Mouse (Mus musculus): ENCODE data around the gene Ifitm5. TPM values are rescaled to one million over a fixed set of nuclear protein-coding genes. Genes with fewer than 3 reads are reported as not detected.
A peak's percentile ranks its signal among the peaks of the same experiment; 100 is the strongest.

The Ifitm5 gene
- polyA plus RNA-seq, 1 experiment from 2014 or later, result 179 TPM

DNA sequence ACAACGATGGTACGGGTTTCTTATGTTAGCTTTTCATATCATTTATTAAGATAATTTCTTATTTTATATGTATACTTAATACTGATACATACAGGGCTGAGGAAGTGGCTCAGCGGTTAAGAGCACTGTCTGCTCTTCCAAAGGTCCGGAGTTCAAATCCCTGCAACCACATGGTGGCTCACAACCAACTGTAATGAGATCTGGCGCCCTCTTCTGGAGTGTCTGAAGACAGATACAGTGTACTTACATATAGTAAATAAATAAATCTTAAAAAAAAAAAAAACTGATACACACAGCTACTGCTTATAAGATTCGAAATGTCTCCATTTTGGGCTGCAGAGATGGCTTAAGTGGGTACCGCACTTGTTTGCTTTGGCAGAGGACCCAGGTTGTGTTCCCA, 42.4 kb downstream of the Ifitm5 start:
- H3K4me2 ChIP-seq (ENCODE audit: low read depth, low read length), result no peak overlapping the region
- H3K27me3 ChIP-seq (replicated peaks; ENCODE audit: control insufficient read depth, insufficient read depth, low read length), result no peaks in the 10 kb centered on the region
- ATAC-seq (ENCODE audit: low read depth) (no peak), DNase-seq (ENCODE audit: low spot score) (no peak)
- H3K4me3 ChIP-seq (ENCODE audit: low read depth, low read length), result no peak overlapping the region
- H3K9ac ChIP-seq (ENCODE audit: low read depth, low read length), result no peak overlapping the region
- no peaks in the 10 kb centered on the region for H3K36me3 ChIP-seq (ENCODE audit: control insufficient read depth, insufficient read depth, low read length)
- H3K4me1 ChIP-seq (ENCODE audit: control insufficient read depth, insufficient read depth, low read length), result no peaks in the 10 kb centered on the region
- no peak overlapping the region for H3K27ac ChIP-seq (replicated peaks; ENCODE audit: low read depth, low read length)
- H3K9me3 ChIP-seq (ENCODE audit: control insufficient read depth, low read length), result no peaks in the 10 kb centered on the region
- 79% methylated on average over 7 of the region's 7 CpGs for WGBS

DNA sequence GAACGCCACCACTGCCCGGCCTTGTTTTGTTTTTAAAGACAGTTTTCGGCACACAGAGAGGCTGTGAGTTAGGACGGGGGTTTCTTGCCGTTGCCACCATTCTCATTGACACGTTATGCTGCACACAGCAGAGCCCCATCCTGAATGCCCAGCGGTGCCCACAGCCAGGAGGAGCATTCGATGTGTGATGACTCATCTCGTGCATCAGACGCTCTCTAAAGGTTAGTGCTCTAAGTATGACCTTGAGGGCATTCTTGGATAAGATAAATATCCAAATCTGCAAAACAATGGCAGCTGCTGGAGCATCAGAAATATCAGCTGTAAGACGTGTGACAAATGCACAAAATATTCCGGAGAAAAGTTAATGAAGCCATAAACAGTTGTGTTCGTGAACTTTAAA, 43.0 kb downstream of the Ifitm5 start:
- WGBS, result 79% methylated on average over 13 of the region's 13 CpGs
- H3K27me3 ChIP-seq (replicated peaks; ENCODE audit: control insufficient read depth, insufficient read depth, low read length), result no peaks in the 10 kb centered on the region

DNA sequence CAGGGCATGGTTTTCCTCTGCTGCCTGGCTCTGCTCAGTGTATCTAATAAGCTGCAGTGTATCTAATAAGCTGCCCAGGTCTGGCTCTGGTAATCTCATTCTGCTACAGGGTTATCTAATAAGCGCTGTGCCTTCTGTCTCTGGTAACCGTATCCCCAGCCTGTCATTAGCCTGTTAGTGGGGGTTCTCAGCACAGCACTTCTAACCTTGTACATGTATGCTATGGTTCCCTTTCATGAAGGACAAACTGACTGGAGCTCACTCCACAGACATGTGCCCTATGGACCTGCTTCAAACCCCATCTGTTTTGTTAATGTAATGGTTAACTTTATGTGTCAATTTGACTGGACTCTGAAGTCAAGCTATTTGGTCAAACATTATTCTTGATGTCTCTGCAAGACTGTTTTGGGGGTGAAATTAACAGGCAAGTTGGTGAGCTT, 44.4 kb downstream of the Ifitm5 start:
- Histone ChIP-seq H3K9ac (ENCODE audit: low read depth, low read length) (no peak overlapping the region), H3K9me3 (ENCODE audit: control insufficient read depth, low read length) (no peaks in the 10 kb centered on the region), H3K27ac (replicated peaks; ENCODE audit: low read depth, low read length) (no peak overlapping the region), H3K27me3 (replicated peaks; ENCODE audit: control insufficient read depth, insufficient read depth, low read length) (no peaks in the 10 kb centered on the region), H3K4me2 (ENCODE audit: low read depth, low read length) (no peak overlapping the region), H3K4me1 (ENCODE audit: control insufficient read depth, insufficient read depth, low read length) (no peaks in the 10 kb centered on the region), H3K4me3 (ENCODE audit: low read depth, low read length) (no peak overlapping the region), H3K36me3 (ENCODE audit: control insufficient read depth, insufficient read depth, low read length) (no peaks in the 10 kb centered on the region)
- no peak for ATAC-seq (ENCODE audit: low read depth)
- DNase-seq (ENCODE audit: low spot score), result no peak
- WGBS, result 73% methylated on average over 2 of the region's 2 CpGs

More for the DNA sequence above, 43.0 kb downstream of the Ifitm5 start:
- H3K4me3 ChIP-seq (ENCODE audit: low read depth, low read length), result no peak overlapping the region
- H3K27ac ChIP-seq (replicated peaks; ENCODE audit: low read depth, low read length), result no peak overlapping the region
- DNase-seq (ENCODE audit: low spot score) (no peak), ATAC-seq (ENCODE audit: low read depth) (no peak)
- H3K9me3 ChIP-seq (ENCODE audit: control insufficient read depth, low read length), result no peaks in the 10 kb centered on the region
- H3K36me3 ChIP-seq (ENCODE audit: control insufficient read depth, insufficient read depth, low read length), result no peaks in the 10 kb centered on the region
- no peak overlapping the region for H3K4me2 ChIP-seq (ENCODE audit: low read depth, low read length)
- no peak overlapping the region for H3K9ac ChIP-seq (ENCODE audit: low read depth, low read length)
- H3K4me1 ChIP-seq (ENCODE audit: control insufficient read depth, insufficient read depth, low read length), result no peaks in the 10 kb centered on the region

DNA sequence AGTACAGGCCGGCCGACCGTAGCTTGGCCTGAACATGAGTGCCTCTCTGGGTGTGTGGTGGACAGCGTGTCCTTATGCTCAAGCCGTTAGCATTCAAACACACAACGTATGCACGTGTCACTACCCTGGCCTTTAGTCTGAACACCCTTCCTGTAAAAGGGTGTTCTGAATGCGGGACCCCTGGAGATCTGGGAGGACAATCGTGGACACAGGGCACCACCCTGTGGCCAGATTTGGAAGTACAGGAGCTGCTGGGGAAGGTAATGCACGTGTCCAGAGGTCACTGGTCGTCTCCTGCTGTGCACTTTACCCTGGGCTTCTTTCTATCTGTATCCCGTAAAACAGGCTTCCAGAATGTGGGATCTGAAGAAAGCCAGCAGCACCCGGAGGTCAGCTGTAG, 46.9 kb downstream of the Ifitm5 start:
- WGBS, result 19% methylated on average over 13 of the region's 13 CpGs
- Histone ChIP-seq H3K36me3 (ENCODE audit: control insufficient read depth, insufficient read depth, low read length) (peaks cover 13% of the 10 kb centered on the region), H3K4me1 (ENCODE audit: control insufficient read depth, insufficient read depth, low read length) (no peaks in the 10 kb centered on the region), H3K9ac (ENCODE audit: low read depth, low read length) (no peak overlapping the region; the same call in 1 of the 2 replicates), H3K27ac (replicated peaks; ENCODE audit: low read depth, low read length) (no peak overlapping the region), H3K4me2 (ENCODE audit: low read depth, low read length) (no peak overlapping the region), H3K4me3 (ENCODE audit: low read depth, low read length) (no peak overlapping the region), H3K9me3 (ENCODE audit: control insufficient read depth, low read length) (no peaks in the 10 kb centered on the region), H3K27me3 (replicated peaks; ENCODE audit: control insufficient read depth, insufficient read depth, low read length) (no peaks in the 10 kb centered on the region)
- ATAC-seq (ENCODE audit: low read depth) (peak; percentile 31), DNase-seq (ENCODE audit: low spot score) (peak; percentile 60)

DNA sequence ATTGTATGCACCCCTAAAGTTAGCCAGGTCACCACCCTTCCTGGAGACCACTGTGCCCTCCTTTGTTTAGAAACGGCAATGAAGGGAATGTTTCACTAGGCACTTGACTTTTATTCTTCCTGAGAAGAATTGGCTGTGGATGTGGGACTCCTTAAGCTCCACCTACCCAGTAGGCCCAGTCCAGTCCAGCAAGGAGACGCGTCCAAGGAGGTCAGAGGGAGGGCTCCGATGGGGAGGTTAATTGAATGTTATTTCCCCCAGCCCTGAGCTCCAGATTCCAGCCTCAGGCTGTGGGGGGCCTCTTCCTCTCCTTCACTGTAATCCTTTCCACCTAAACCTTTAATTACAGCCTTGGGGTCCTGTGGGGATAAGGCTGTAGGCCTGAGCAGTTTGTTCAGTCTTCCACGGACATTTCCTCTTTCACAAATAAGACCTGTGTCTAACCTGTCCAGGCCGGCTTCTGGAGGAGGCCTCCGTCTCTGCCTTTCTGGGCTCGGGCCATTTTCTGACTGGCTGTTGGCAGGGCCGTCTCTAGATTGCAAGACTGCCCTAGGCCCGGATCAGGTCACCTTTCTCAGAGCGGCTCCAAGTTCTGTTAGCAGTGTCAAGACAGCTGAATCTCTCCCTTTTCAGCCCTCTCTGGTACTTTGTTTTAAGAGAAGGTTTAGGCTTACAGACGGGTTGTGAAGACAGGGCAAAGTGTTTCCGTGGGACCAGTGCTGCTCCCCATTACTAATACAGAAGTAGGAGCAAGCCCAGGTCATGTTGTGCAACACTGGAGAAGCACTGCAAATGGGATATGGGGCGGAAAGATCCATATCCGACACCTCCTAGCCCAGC, 47.8 kb downstream of the Ifitm5 start:
- no peaks in the 10 kb centered on the region for H3K9me3 ChIP-seq (ENCODE audit: control insufficient read depth, low read length)
- H3K4me3 ChIP-seq (ENCODE audit: low read depth, low read length), result no peak overlapping the region
- no peak overlapping the region for H3K4me2 ChIP-seq (ENCODE audit: low read depth, low read length)
- no peaks in the 10 kb centered on the region for H3K27me3 ChIP-seq (replicated peaks; ENCODE audit: control insufficient read depth, insufficient read depth, low read length)
- 55% methylated on average over 15 of the region's 15 CpGs for WGBS
- H3K27ac ChIP-seq (replicated peaks; ENCODE audit: low read depth, low read length), result no peak overlapping the region
- H3K36me3 ChIP-seq (ENCODE audit: control insufficient read depth, insufficient read depth, low read length), result peaks cover 22% of the 10 kb centered on the region
- ATAC-seq (ENCODE audit: low read depth), result peak; percentile 59; the same call in 1 of the 2 replicates
- no peaks in the 10 kb centered on the region for H3K4me1 ChIP-seq (ENCODE audit: control insufficient read depth, insufficient read depth, low read length)
- peak overlapping the region; percentile 48 for H3K9ac ChIP-seq (ENCODE audit: low read depth, low read length)
- DNase-seq (ENCODE audit: low spot score), result peak; percentile 30

DNA sequence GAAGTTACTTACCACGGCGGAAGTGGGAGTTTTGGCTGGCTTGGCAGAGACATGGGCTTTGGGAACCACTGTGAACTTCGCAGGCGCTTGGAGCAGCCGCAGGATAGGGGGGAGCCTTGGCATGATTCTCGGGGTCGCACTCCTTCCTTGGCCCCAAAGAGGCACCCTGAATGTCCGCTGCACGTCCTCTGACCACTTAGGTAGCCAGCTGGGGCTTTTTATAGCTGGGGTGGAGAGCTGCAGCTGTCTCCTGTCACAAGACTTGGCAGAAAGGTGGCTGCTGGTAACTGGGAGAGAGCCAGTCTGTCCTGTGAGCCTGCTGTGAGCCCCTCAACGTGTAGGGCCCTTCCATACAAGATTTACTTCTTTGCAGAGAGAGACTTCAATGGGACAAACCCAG, 49.9 kb downstream of the Ifitm5 start, which contains the start of gene Cox8b:
Gene Cox8b, minus strand, starts transcription at position 227 of the 400 bp plus-strand sequence.
- DNase-seq (ENCODE audit: low spot score) (no peak), ATAC-seq (ENCODE audit: low read depth) (no peak)
- Histone ChIP-seq H3K9me3 (ENCODE audit: control insufficient read depth, low read length) (no peaks in the 10 kb centered on the region), H3K27me3 (replicated peaks; ENCODE audit: control insufficient read depth, insufficient read depth, low read length) (no peaks in the 10 kb centered on the region), H3K27ac (replicated peaks; ENCODE audit: low read depth, low read length) (no peak within 1 kb of the TSS), H3K36me3 (ENCODE audit: control insufficient read depth, insufficient read depth, low read length) (peaks cover 39% of the 10 kb centered on the region), H3K4me2 (ENCODE audit: low read depth, low read length) (no peak within 1 kb of the TSS), H3K4me1 (ENCODE audit: control insufficient read depth, insufficient read depth, low read length) (no peaks in the 10 kb centered on the region), H3K4me3 (ENCODE audit: low read depth, low read length) (no peak within 1 kb of the TSS), H3K9ac (ENCODE audit: low read depth, low read length) (no peak within 1 kb of the TSS)
- 78% methylated on average over 10 of the region's 10 CpGs for WGBS

DNA sequence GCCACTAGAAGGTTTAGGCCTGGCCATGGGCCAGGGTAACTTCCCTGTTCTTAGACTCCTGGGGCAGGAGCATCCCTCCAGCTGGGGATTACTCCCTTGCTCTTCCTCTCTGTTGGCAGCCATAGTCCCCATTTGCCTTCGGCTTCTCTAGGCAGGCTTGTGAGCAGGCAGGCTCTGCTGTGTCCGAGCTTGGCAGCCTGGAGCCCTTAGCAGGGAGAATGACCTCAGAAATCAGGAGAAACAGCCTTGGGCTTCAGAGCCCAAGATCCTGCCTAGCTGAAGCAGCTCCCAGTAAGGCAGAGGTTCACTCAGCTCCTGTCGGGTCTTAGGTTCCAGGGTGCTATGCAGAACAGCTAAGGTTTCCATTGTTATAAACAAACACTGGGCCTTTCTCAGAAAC, 51.0 kb downstream of the Ifitm5 start:
- 85% methylated on average over 3 of the region's 3 CpGs for WGBS
- DNase-seq (ENCODE audit: low spot score) (no peak), ATAC-seq (ENCODE audit: low read depth) (no peak)
- Histone ChIP-seq H3K27me3 (replicated peaks; ENCODE audit: control insufficient read depth, insufficient read depth, low read length) (no peaks in the 10 kb centered on the region), H3K4me3 (ENCODE audit: low read depth, low read length) (no peak overlapping the region), H3K4me2 (ENCODE audit: low read depth, low read length) (no peak overlapping the region), H3K9me3 (ENCODE audit: control insufficient read depth, low read length) (no peaks in the 10 kb centered on the region), H3K27ac (replicated peaks; ENCODE audit: low read depth, low read length) (no peak overlapping the region), H3K4me1 (ENCODE audit: control insufficient read depth, insufficient read depth, low read length) (no peaks in the 10 kb centered on the region), H3K9ac (ENCODE audit: low read depth, low read length) (no peak overlapping the region), H3K36me3 (ENCODE audit: control insufficient read depth, insufficient read depth, low read length) (peaks cover 48% of the 10 kb centered on the region)
